ENCODE assay signal across 29 mouse cellular contexts in genomic region chr9:86436608-86437007, GRCm38 (mm10).
"Had no signal": no experiment of that assay in that cellular context is flagged by ENCODE, and none has a peak within 500 bp of the region (broad histone marks: within the 10 kb centered on the region; RNA-seq: fewer than 3 reads in every experiment).

No protein-coding gene starts in this region.

- H3K4me2 ChIP-seq: heart, embryonic 11.5 days; heart, embryonic 12.5 days; heart, embryonic 13.5 days; heart, embryonic 15.5 days; hindbrain, embryonic 12.5 days; hindbrain, embryonic 13.5 days; hindbrain, embryonic 14.5 days; hindbrain, embryonic 15.5 days; intestine, embryonic 15.5 days; kidney, embryonic 15.5 days had no signal

- H3K36me3 ChIP-seq: heart, embryonic 10.5 days; heart, embryonic 12.5 days; heart, embryonic 13.5 days; heart, embryonic 15.5 days; hindbrain, embryonic 10.5 days; hindbrain, embryonic 12.5 days; hindbrain, embryonic 13.5 days; hindbrain, embryonic 15.5 days; intestine, embryonic 15.5 days; kidney, embryonic 15.5 days had no signal

- H3K4me3 ChIP-seq: heart, embryonic 10.5 days; heart, embryonic 12.5 days; heart, embryonic 13.5 days; heart, embryonic 15.5 days; hindbrain, embryonic 10.5 days; hindbrain, embryonic 12.5 days; hindbrain, embryonic 13.5 days; hindbrain, embryonic 15.5 days; intestine, embryonic 15.5 days; kidney, embryonic 15.5 days; layer of hippocampus, adult 2 months; left cerebral cortex, adult 2 months had no signal

- H3K27me3 ChIP-seq: heart, embryonic 12.5 days; heart, embryonic 13.5 days; heart, embryonic 15.5 days; hindbrain, embryonic 12.5 days; hindbrain, embryonic 13.5 days; hindbrain, embryonic 15.5 days; intestine, embryonic 15.5 days; kidney, embryonic 15.5 days had no signal

- DNase-seq: heart, postnatal 10 days; heart, postnatal 14 days; heart, postnatal 36 days; heart, postnatal 4 days; kidney, adult 11 months; kidney, adult 18-20 months; kidney, adult 2 months; kidney, adult 8-10 months; kidney, adult 9 months; kidney, postnatal 10 days; kidney, postnatal 14 days; kidney, postnatal 36 days; kidney, postnatal 4 days; layer of hippocampus, adult 9-11 months; layer of hippocampus, postnatal 36 days had no signal
